Mouse (Mus musculus): ENCODE results near the gene Gm37240. TPM values are rescaled to one million over a fixed set of nuclear protein-coding genes. Genes with fewer than 3 reads are reported as not detected.

Gene Gm37240
- polyA plus RNA-seq, 1 experiment, result not detected

- WGBS, result 84% methylated on average over 10 of the region's 10 CpGs
- H3K27ac ChIP-seq (ENCODE audit: insufficient read depth, low read depth, low read length), result no peak overlapping the region
- TF ChIP-seq POLR2A (IDR thresholded peaks at IDR 0.05; ENCODE audit: insufficient read depth, low read depth, low read length), result no peak
- peaks cover 5% of the 10 kb centered on the region for H3K4me1 ChIP-seq (ENCODE audit: control insufficient read depth, insufficient read depth, low read length)
- H3K4me3 ChIP-seq (ENCODE audit: insufficient read depth, low read depth, low read length), result no peak overlapping the region
Measured at GRCm38 (mm10) chr3:84693886-84694285, 1193.4 kb downstream of the Gm37240 start.

GRCm38 (mm10) chr3:84692647-84693199, 1194.6 kb downstream of the Gm37240 start:
- Histone ChIP-seq H3K27ac (ENCODE audit: insufficient read depth, low read depth, low read length) (no peak overlapping the region), H3K4me1 (ENCODE audit: control insufficient read depth, insufficient read depth, low read length) (peaks cover 7% of the 10 kb centered on the region), H3K4me3 (ENCODE audit: insufficient read depth, low read depth, low read length) (no peak overlapping the region)
- 51% methylated on average over 4 of the region's 4 CpGs for WGBS
- no peak for TF ChIP-seq CTCF (IDR thresholded peaks at IDR 0.05; ENCODE audit: insufficient read depth, low read depth, low read length)
- no peak for TF ChIP-seq POLR2A (IDR thresholded peaks at IDR 0.05; ENCODE audit: insufficient read depth, low read depth, low read length)

GRCm38 (mm10) chr3:84690091-84690771, 1197.1 kb downstream of the Gm37240 start:
- TF ChIP-seq POLR2A (IDR thresholded peaks at IDR 0.05; ENCODE audit: insufficient read depth, low read depth, low read length), result no peak
- no peak for TF ChIP-seq CTCF (IDR thresholded peaks at IDR 0.05; ENCODE audit: insufficient read depth, low read depth, low read length)
- Histone ChIP-seq H3K4me3 (ENCODE audit: insufficient read depth, low read depth, low read length) (no peak overlapping the region), H3K27ac (ENCODE audit: insufficient read depth, low read depth, low read length) (no peak overlapping the region), H3K4me1 (ENCODE audit: control insufficient read depth, insufficient read depth, low read length) (0 out of 2 replicates have a peak, but pooled peaks cover 2% of the 10 kb centered on the region)
- WGBS, result 79% methylated on average over 7 of the region's 7 CpGs

GRCm38 (mm10) chr3:84689656-84690055, 1197.7 kb downstream of the Gm37240 start:
- no peak overlapping the region for H3K27ac ChIP-seq (ENCODE audit: insufficient read depth, low read depth, low read length)
- no peak overlapping the region for H3K4me3 ChIP-seq (ENCODE audit: insufficient read depth, low read depth, low read length)
- 0 out of 2 replicates have a peak, but pooled peaks cover 2% of the 10 kb centered on the region for H3K4me1 ChIP-seq (ENCODE audit: control insufficient read depth, insufficient read depth, low read length)
- 82% methylated on average over 2 of the region's 2 CpGs for WGBS
- TF ChIP-seq POLR2A (IDR thresholded peaks at IDR 0.05; ENCODE audit: insufficient read depth, low read depth, low read length) (no peak), CTCF (IDR thresholded peaks at IDR 0.05; ENCODE audit: insufficient read depth, low read depth, low read length) (no peak)

GRCm38 (mm10) chr3:84688176-84688575, 1199.1 kb downstream of the Gm37240 start:
- 0 out of 2 replicates have a peak, but pooled peaks cover 2% of the 10 kb centered on the region for H3K4me1 ChIP-seq (ENCODE audit: control insufficient read depth, insufficient read depth, low read length)
- no peak for TF ChIP-seq POLR2A (IDR thresholded peaks at IDR 0.05; ENCODE audit: insufficient read depth, low read depth, low read length)
- WGBS, result 78% methylated on average over 5 of the region's 5 CpGs
- no peak overlapping the region for H3K4me3 ChIP-seq (ENCODE audit: insufficient read depth, low read depth, low read length)
- H3K27ac ChIP-seq (ENCODE audit: insufficient read depth, low read depth, low read length), result no peak overlapping the region

GRCm38 (mm10) chr3:84687488-84687846, 1199.9 kb downstream of the Gm37240 start:
- TF ChIP-seq CTCF (IDR thresholded peaks at IDR 0.05; ENCODE audit: insufficient read depth, low read depth, low read length), result no peak
- no peak for TF ChIP-seq POLR2A (IDR thresholded peaks at IDR 0.05; ENCODE audit: insufficient read depth, low read depth, low read length)
- no peak overlapping the region for H3K4me3 ChIP-seq (ENCODE audit: insufficient read depth, low read depth, low read length)
- H3K4me1 ChIP-seq (ENCODE audit: control insufficient read depth, insufficient read depth, low read length), result 0 out of 2 replicates have a peak, but pooled peaks cover 2% of the 10 kb centered on the region
- WGBS, result 78% methylated on average over 2 of the region's 2 CpGs
- H3K27ac ChIP-seq (ENCODE audit: insufficient read depth, low read depth, low read length), result no peak overlapping the region

GRCm38 (mm10) chr3:84686799-84687487, 1200.4 kb downstream of the Gm37240 start:
- no peak for TF ChIP-seq POLR2A (IDR thresholded peaks at IDR 0.05; ENCODE audit: insufficient read depth, low read depth, low read length)
- no peak for TF ChIP-seq CTCF (IDR thresholded peaks at IDR 0.05; ENCODE audit: insufficient read depth, low read depth, low read length)
- H3K4me3 ChIP-seq (ENCODE audit: insufficient read depth, low read depth, low read length), result no peak overlapping the region
- H3K27ac ChIP-seq (ENCODE audit: insufficient read depth, low read depth, low read length), result no peak overlapping the region
- 0 out of 2 replicates have a peak, but pooled peaks cover 2% of the 10 kb centered on the region for H3K4me1 ChIP-seq (ENCODE audit: control insufficient read depth, insufficient read depth, low read length)
- WGBS, result 70% methylated on average over 7 of the region's 7 CpGs

- H3K27ac ChIP-seq (ENCODE audit: insufficient read depth, low read depth, low read length), result no peak overlapping the region
- TF ChIP-seq CTCF (IDR thresholded peaks at IDR 0.05; ENCODE audit: insufficient read depth, low read depth, low read length) (no peak), POLR2A (IDR thresholded peaks at IDR 0.05; ENCODE audit: insufficient read depth, low read depth, low read length) (no peak)
- 99% methylated on average over 2 of the region's 2 CpGs for WGBS
- H3K4me1 ChIP-seq (ENCODE audit: control insufficient read depth, insufficient read depth, low read length), result peaks cover 2% of the 10 kb centered on the region; the same call in 1 of the 2 replicates
- H3K4me3 ChIP-seq (ENCODE audit: insufficient read depth, low read depth, low read length), result no peak overlapping the region
Measured at GRCm38 (mm10) chr3:84686294-84686672, 1201.0 kb downstream of the Gm37240 start.

GRCm38 (mm10) chr3:84685662-84686293, 1201.5 kb downstream of the Gm37240 start:
- H3K4me3 ChIP-seq (ENCODE audit: insufficient read depth, low read depth, low read length), result no peak overlapping the region
- TF ChIP-seq POLR2A (IDR thresholded peaks at IDR 0.05; ENCODE audit: insufficient read depth, low read depth, low read length), result no peak
- TF ChIP-seq CTCF (IDR thresholded peaks at IDR 0.05; ENCODE audit: insufficient read depth, low read depth, low read length), result no peak
- 55% methylated on average over 8 of the region's 8 CpGs for WGBS
- H3K4me1 ChIP-seq (ENCODE audit: control insufficient read depth, insufficient read depth, low read length), result peaks cover 2% of the 10 kb centered on the region; the same call in 1 of the 2 replicates
- no peak overlapping the region for H3K27ac ChIP-seq (ENCODE audit: insufficient read depth, low read depth, low read length)

Measured in olfactory bulb, adult 2 months (tissue).